Mouse (Mus musculus) embryonic stem cell, embryonic (primary cell): ENCODE data around the gene Capzb.

Experiments used
- CTCF ChIA-PET, 4 experiments: fragments of 300-600 bp in 2 of 4; fragments of 350-600 bp in 2 of 4; sonication (Branson Sonifier 250); formaldehyde crosslinking; loops; one replicate each; lab custom pipeline; 2022; ENCODE audit warnings: inconsistent platforms in 2 of 4; lab: Charles Lee
- POLR2A ChIA-PET, 4 experiments: fragments of 300-600 bp in 2 of 4; fragments of 350-600 bp in 2 of 4; sonication (Branson Sonifier 250); formaldehyde crosslinking; loops; one replicate each; lab custom pipeline; 2022; ENCODE audit warnings: antibody characterized with exemption in 4 of 4, inconsistent platforms in 1 of 4; lab: Charles Lee

The Capzb gene

DNA sequence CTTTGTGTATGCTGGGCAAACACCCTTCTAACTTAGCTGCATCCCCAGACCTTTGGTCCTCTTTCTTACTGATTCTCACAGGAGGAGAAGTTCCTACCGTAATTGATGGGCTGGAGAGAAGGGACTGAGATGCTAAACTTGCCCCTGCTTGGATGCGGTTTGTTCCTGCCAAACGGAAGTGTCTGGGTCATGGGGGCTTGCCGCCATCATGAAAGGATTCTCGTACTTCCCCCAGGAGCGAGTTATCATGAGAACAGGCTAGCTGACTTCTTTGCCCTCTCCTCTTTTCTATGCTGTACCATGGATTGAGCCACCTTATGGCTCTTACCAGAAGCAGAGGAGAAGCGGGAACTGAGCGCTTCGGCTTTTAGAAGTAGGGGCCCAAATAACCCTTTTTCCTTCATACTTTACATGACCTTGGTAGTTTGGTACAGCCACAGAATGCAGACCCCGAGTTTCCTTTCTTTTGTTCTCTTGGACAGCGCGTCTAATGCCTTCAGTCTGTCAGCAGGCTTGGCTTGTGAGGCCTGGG is 22.9 kb upstream of the Capzb start:
- ChIA-PET POLR2A (interaction anchor here in 3 of 4 experiments (0.6 to 2.7 kb wide), 13 partner anchors 17 to 172 kb away, joined by 3 to 14 read pairs (median 4); partner anchors contain the start of genes Capzb (in 2 of the 3), Akr7a5 (in 1 of the 3), Minos1 (in 1 of the 3) and Pqlc2 (in 1 of the 3)), CTCF (interaction anchor here in 2 of 4 experiments (1.0 to 1.6 kb wide), 4 partner anchors 8 to 77 kb away, joined by 3 to 9 read pairs (median 5); no protein-coding TSS in a partner anchor)

DNA sequence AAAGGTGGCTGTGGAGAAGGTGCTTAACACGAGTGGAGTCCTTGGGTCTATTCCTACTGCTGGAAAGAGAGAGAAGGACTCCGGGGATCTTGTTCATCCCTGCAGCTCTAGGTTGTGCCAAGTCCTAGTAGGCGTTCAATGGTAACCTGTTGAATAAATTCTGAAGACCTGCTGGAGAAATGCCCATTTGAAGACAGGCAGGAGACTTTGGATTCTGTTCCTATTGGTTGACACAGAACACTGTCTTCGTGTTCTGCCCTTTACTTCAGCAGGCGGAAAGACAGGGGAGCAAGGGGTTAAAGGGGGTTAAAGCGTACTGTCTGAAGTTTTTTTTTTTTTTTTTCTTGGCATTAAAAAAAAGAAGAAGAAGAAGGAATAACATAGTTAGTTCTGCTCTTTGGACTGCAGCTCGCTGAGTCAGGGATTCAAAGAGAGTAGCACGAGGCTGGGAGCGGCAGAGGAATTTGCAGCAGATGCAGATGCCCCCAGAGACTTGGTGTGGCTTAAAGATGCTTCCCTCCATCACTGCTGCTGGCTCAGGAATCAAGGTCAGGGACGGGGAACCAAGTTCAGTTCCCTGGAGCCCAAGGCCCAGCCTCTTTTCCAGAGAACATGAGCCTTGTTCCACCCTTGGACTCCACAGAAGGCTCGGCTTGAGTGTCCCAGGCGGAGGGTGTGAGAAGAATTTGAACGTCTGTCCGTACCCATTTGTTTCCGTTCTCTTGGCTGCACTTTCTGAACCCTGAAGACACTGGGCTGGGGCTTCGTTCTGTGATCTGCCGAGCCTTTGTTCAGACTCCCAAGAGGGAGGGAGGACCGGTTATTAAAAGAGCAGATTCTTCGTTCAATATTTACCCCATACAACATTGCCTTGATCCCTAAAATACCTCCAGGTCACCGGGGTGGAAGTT is 17.4 kb upstream of the Capzb start:
- ChIA-PET CTCF (interaction anchor here in 2 of 4 experiments (0.6 to 0.7 kb wide), 2 partner anchors 22 to 837 kb away, joined by 4 to 8 read pairs; no protein-coding TSS in a partner anchor), POLR2A (interaction anchor here in 2 of 4 experiments (1.0 to 1.7 kb wide), 5 partner anchors 10 to 134 kb away, joined by 3 to 4 read pairs (median 3); partner anchors contain the start of gene Capzb (in 1 of the 2))

DNA sequence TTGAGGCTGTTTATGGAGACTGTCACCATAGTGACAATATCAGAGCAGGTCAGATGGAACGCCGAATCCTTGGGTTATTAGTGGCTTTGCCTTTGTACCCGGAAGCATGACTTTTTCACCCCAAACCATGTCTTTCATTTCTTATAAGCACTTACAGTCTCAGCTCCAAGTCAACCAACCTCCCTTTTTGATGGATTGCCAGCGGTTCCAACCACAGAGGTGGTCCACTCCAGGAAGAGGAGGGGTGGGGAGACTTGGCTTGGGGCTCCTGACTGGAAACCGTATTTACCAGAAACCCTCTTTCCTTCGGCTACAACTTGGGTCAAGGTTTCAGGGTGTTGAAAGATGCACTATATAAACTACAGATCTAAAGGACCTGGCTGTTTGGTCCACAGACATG is 16.7 kb upstream of the Capzb start:
- CTCF ChIA-PET, result no interaction called here
- POLR2A ChIA-PET, result no interaction called here

DNA sequence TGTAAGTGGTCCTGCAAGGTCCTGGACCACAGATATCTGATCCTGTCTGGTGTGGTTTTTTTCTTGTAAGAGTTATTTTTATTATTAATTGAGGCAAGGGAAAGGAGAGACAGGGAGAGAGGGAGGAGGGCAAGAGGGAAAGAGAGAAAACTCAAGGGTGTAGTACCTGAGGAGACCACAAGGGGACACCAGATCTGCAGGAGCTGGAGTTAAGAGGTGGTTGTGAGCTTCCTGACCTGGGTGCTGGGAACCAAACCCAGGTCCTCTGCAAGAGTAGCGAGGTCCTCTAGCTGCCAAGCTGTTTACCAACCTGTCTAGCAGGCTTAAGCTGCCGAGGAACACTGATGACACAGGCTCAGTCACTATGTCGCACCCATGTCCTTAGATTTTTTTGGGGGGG is 14.8 kb upstream of the Capzb start:
- POLR2A ChIA-PET, result interaction anchor here in 2 of 4 experiments (0.6 to 1.4 kb wide), 7 partner anchors 11 to 313 kb away, joined by 3 to 5 read pairs (median 3); partner anchors contain the start of gene Capzb (in 1 of the 2)
- CTCF ChIA-PET, result interaction anchor here (0.5 to 1.7 kb wide), 14 partner anchors 8 to 1168 kb away, joined by 3 to 9 read pairs (median 4); partner anchors contain the start of genes Capzb (in 1 of the 4) and Minos1 (in 1 of the 4)

DNA sequence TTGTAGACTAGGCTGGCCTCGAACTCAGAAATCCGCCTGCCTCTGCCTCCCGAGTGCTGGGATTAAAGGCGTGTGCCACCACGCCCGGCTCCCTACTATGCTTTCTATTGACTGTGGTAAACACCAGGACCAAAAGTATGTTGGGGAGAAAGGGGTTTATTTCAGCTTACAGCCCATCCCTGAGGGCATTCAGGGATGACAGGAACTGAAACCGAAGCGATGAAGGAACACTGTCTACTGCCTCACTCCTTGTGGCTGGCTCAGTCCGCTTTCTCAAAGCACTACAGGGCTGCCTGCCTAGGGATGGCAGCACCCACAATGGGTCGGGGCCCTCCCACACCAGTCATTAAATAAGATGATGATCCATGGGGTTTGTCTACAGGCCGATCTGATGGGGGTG is 14.3 kb upstream of the Capzb start:
- ChIA-PET POLR2A (interaction anchor here in 2 of 4 experiments (0.8 to 1.4 kb wide), 6 partner anchors 11 to 61 kb away, joined by 3 to 5 read pairs (median 4); partner anchors contain the start of gene Capzb (in 1 of the 2)), CTCF (interaction anchor here (0.5 to 1.7 kb wide), 11 partner anchors 9 to 1349 kb away, joined by 3 to 9 read pairs (median 3); partner anchors contain the start of genes Capzb (in 1 of the 4) and Minos1 (in 1 of the 4))

DNA sequence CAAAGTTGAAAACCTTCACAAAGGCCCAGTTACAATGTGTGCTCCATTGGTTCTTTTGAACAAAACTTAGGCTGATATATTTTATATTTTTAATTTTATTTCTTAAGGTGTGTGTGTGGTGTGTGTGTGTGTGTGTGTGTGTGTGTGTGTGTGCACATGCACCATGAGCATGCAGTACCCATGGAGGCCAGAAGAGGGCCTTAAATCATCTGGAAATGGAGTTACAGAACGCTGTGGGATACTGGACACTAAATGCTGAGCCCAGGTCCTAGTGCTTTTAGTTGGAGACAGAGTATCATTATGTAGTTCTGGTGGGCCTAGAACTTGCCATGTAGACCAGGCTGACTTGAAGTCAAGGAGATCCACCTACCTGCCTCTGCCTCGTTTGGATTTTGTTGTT is 13.5 kb upstream of the Capzb start:
- ChIA-PET CTCF (no interaction called here), POLR2A (interaction anchor here in 1 of 4 experiments (1.4 kb wide), 1 partner anchor 13 kb away, joined by 5 read pairs; the partner anchor contains the start of gene Capzb)

DNA sequence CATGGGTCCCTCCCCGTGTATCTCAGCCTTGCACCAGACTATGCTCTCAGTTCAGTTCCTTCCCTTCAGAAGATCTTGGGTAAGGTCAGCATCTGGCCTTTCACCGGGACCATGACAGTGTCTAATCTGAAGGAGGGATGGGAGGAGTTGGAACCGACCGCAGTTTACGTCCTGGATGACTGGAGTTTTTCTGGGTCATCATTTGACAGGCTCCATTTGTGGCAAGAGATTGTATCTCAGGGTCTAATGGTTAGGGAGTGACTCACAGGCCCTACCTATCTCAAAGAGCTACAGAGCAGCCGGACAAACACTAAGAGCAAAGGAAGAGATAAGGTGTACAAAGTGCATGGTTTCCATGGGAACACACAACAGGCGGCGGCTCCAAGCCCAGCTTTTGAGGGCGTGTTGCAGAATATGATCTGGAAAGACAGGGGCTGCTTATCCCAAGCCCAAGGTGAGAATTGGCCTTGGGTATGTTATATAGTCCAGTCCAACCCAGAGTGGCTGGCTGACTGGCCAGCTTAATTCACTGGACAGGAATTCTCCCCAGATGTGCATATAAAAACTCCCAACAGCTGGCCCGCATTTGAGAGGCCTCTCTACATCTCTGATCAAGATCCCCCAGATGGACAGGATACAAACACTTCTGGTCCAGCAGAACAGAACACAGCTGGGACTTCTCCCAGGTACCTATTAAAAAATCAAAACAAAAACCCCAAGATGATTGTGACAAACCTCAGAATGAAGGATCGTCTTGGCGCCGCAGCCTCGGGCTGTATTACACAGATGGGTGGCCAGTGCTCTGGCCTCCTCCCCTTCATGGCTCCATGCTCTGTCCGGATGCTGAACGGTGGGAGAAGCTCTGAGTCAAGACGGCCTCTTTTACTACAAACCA is 12.7 kb upstream of the Capzb start:
- ChIA-PET CTCF (interaction anchor here in 2 of 4 experiments (0.6 to 0.9 kb wide), 3 partner anchors 18 to 151 kb away, joined by 3 to 6 read pairs (median 4); no protein-coding TSS in a partner anchor), POLR2A (interaction anchor here in 1 of 4 experiments (3.6 kb wide), 1 partner anchor 18 kb away, joined by 17 read pairs; no protein-coding TSS in a partner anchor)

DNA sequence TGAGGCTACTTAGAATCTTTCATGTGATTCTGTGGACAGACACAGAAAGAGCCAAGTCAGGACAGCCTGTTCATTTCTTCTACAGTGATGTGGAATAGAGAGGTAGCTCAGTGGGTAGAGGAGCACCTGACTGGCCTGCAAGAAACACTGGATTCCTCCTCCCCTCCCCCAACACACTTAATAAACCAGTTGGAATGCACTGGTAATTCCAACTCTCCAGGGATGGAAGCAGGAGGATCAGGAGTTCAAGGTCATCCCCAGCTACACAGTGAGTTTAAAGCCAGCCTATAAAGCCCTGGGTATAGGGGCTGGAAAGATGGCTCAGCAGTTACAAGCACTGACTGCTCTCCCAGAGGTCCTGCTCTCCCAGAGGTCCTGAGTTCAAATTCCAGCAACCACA is 10.2 kb upstream of the Capzb start:
- ChIA-PET CTCF (interaction anchor here in 3 of 4 experiments (0.6 to 1.9 kb wide), 4 partner anchors 38 to 322 kb away, joined by 3 to 5 read pairs (median 3); no protein-coding TSS in a partner anchor), POLR2A (interaction anchor here in 3 of 4 experiments (0.6 to 3.6 kb wide), 6 partner anchors 10 to 52 kb away, joined by 3 to 17 read pairs (median 4); partner anchors contain the start of genes Capzb (in 1 of the 3) and Minos1 (in 1 of the 3))

DNA sequence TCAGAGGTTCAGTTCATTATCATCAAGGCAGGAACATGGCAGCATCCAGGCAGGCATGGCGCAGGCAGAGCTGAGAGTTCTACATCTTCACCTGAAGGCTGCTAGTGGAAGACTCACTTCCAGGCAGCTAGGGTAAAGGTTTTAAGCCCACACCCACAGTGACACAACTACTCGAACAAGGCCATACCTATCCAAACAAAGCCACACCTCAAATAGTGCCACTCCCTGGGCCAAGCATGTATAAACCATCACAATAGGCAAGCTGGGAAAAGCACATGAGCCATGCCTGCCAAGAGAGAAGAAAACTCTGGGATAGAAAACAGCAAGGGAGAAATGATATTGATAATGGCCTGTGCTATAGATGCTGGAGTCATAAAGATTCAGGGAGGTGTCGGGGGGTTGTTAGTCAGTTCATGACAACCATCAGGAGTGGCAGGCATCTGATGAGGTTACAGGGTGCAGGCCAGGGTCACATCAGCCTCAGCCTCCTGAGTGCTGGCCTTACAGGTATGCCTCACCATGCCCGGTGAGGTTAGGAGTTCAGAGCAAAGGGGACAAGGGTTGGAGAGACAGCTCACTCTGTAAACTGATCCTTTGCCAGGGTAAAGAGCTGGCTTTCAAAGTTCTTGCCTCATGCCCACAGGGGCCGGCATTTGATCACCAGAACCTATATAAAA is 6.8 kb upstream of the Capzb start:
- POLR2A ChIA-PET, result interaction anchor here in 2 of 4 experiments (0.6 to 2.4 kb wide), 5 partner anchors 12 to 538 kb away, joined by 3 to 9 read pairs (median 3); no protein-coding TSS in a partner anchor
- CTCF ChIA-PET, result interaction anchor here in 3 of 4 experiments (0.5 to 0.9 kb wide), 6 partner anchors 12 to 252 kb away, joined by 3 to 8 read pairs (median 4); no protein-coding TSS in a partner anchor

DNA sequence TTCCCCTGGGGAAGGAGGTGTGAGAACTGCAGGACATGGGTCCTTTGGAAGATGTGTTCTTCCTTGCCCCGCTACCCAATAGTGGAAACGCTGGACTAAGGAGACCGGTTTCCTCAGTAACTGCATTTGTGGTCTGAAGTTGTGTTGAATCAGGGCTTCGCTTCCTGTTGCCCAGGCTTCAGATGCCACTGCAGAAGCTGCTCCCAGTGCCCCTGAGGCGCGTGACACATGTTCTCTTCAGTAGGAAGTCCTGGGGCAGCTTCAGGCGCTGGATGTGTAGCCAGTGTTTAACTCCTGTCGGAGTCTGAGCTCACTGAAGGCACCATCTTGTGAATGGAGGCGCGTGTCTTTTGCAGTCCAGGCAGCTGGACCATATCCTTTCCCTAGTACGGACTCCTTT is 4.8 kb upstream of the Capzb start:
- POLR2A ChIA-PET, result interaction anchor here in 3 of 4 experiments (0.7 to 1.7 kb wide), 8 partner anchors 10 to 746 kb away, joined by 3 to 9 read pairs (median 5); partner anchors contain the start of genes Akr7a5 (in 2 of the 3) and Pqlc2 (in 2 of the 3)
- CTCF ChIA-PET, result interaction anchor here in 3 of 4 experiments (0.6 to 1.8 kb wide), 4 partner anchors 10 to 110 kb away, joined by 3 to 9 read pairs (median 3); no protein-coding TSS in a partner anchor

DNA sequence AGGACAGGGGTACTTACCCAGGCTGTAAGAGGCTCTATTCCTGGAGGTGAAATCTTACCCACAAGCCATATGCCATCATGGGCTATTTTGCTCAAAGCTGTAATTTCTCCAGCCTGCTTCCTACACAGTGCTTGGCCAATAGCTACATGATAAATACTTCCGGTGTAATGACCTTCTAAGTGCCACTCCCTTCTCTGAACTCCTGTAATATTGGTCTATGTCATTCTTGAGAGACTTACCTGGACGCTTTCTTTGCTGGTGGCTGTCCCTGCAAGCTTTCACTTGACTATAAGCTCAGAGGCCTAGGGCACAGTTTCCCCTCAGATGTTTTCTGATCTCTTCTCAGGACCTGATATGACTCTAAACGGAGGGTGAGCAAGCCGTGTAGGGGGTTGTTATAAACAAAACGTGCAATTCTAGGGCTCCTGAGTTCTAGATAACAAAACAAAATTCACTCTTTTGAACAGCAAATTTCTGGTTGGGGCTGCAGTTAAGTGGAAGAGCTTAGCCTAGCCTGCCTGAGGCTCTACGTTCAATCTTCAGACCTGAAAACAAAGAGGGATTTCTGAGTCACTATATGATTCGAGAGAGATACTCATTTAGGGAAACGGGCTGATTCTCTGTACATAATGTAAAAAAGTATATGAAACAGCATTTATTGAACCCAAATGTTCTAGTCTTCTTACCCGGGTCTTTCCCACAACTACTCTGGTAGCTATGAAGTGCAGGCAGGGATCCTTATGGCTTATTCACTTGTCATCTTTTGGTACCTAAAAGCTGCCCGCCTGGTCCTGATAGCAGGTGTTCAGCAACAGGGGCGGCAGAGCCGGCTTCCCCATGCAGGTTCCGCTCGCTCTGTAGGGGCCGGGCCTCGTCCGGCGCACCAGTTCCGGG is 847 bp upstream of the Capzb start:
- ChIA-PET POLR2A (interaction anchor here in 3 of 4 experiments (0.6 to 10.7 kb wide), 42 partner anchors 9 to 577 kb away, joined by 3 to 76 read pairs (median 4); partner anchors contain the start of genes Minos1 (in 2 of the 3), Akr7a5 (in 1 of the 3) and Pqlc2 (in 1 of the 3)), CTCF (interaction anchor here (0.6 to 2.2 kb wide), 11 partner anchors 14 to 295 kb away, joined by 3 to 9 read pairs (median 3); no protein-coding TSS in a partner anchor)

DNA sequence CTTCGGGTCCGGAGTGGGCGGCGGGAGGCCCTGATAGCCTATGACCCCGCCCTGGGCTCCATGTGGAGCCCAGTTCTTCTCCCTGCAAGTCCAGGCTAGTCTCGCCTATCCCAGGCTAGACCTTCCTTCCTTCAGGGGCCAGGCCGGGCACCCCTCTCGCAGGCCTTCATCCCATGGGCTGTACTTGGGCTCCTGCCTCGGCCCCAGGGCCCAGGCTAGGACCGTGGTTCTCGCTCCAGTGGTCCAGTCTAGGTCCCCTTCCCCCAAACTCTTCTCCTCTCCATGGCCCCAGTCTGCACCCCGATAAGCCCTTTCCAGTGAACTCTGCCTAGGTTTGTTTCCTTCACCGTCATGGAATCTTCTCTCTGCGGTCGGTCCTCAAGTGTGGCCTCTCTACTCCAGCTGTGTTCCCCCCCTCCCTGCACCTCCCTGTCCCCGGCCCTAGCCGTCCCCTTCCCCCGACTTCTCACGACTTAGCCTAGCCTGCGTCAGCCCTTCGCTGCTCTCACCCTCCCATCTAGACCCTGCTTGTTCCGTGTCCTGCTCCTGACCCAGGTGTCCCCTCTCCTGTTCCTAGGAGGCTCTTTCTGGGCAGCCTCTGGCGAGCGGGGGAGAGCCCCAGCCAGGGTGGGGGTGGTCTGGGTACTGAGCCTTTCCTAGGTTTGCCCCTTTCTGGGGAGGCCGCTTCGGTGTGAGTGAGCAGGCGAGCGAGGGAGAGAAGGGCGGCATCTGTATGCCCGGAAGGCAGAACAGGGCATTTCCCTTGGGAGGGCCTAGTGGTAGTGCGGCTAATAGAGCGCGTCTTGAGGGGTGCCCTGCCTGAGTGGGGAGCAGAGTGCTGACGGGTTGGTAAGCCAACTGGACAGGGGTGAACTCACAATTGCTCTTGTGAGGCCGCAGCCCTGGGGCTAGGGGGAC is 736 bp downstream of the Capzb start:
- ChIA-PET CTCF (interaction anchor here (0.5 to 2.2 kb wide), 11 partner anchors 13 to 418 kb away, joined by 3 to 9 read pairs (median 3); no protein-coding TSS in a partner anchor), POLR2A (interaction anchor here in 3 of 4 experiments (0.6 to 10.7 kb wide), 37 partner anchors 9 to 889 kb away, joined by 3 to 76 read pairs (median 4); partner anchors contain the start of genes Akr7a5 (in 1 of the 3), Ddost (in 1 of the 3), Minos1 (in 1 of the 3) and Pqlc2 (in 1 of the 3))

DNA sequence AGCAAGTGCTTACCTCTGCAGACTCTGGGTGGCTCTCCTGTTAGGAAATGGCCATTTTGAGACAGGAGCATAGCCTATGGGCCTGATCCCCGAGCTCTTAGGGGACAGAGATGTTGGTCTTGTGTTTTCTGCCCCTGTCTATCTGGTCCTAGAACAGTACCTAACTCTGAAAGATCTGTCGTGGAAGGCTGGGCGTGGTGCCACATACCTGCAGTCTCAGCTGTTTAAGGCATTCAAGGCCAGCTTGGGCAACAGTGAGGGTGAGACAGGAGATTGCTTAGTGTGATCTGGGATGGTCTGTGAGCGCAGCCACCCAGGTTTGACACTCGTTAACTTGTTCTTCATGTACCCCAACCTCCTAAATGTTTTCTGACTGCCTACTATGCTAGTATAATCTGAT is 2.4 kb downstream of the Capzb start:
- POLR2A ChIA-PET, result interaction anchor here in 2 of 4 experiments (0.8 to 10.7 kb wide), 9 partner anchors 10 to 65 kb away, joined by 3 to 76 read pairs (median 4); no protein-coding TSS in a partner anchor
- CTCF ChIA-PET, result no interaction called here

DNA sequence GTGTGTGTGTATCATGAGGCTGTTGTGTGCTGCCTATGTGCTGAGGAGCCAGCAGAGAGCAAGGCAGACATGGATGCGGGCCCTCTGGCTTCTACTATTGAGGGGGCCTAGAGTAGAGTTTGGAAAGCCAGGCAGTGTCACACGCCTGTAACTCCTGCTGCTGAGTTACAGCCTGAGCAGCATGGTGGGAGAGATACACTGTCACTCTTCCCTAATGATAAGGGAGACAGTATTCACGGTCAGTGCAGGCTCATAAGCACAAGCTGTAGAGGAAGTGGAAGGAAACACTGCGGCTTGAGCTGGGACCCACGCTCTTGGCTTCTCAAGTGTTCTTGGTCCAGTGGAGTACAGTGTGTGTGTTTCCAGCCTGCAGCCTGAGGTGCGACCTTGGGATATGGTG is 3.8 kb downstream of the Capzb start:
- ChIA-PET CTCF (interaction anchor here in 3 of 4 experiments (0.8 to 1.6 kb wide), 4 partner anchors 10 to 81 kb away, joined by 3 to 6 read pairs (median 4); no protein-coding TSS in a partner anchor), POLR2A (interaction anchor here in 2 of 4 experiments (0.7 to 10.7 kb wide), 15 partner anchors 8 to 67 kb away, joined by 3 to 76 read pairs (median 8); partner anchors contain the start of gene Minos1 (in 2 of the 2))
